Mouse (Mus musculus): ENCODE measurements at regions not wholly inside any gene's neighbourhood (a gene's known extent, or its start where the extent isn't known, plus 50 kb on each side); places are given as distances from the start of the nearest gene placed in this dataset.
"Not testable (repeated sequence)": the region's sequence is repeated elsewhere in the genome, so short reads cannot be mapped to it uniquely, and the experiment has no call there.

DNA sequence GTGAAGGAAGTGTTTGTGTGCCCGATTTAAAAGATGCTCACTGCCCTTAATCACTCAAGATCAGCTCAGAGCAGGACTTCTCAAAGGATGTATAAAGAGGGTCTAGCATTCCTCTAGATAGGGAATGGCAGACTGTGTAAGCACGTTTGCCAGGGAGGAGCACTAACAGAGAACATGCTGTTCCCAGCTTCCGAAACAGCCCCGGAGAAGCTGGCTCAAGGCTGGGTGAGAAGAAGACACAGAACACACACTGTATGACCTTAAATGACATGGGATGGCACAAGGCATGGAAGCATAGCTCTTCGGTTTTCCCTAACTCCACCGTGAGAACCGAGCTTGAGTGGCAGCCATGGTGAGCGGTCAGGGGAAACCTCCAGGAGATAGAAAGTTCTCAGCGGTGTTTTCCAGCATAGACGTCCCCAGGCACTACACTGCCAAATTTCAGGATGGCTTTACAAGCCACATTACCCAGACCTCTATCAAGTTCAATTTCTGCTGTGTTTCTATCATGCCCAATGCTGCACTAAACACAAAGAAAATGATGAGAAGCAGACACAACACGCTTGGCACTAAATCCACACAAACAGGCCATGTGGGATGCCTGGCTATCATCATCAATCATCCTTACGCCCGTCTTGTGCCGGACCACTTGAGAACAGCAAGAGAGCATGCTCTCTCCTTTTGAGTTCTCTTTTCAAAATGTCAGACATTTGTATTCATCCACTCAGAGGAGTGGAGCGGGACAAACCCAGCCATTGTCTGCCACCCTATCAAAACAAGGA lies 172.0 kb upstream of the Six2 start:
- H3K79me2 ChIP-seq (ENCODE audit: control insufficient read depth, insufficient read depth, low read length), result no peaks in the 10 kb centered on the region

DNA sequence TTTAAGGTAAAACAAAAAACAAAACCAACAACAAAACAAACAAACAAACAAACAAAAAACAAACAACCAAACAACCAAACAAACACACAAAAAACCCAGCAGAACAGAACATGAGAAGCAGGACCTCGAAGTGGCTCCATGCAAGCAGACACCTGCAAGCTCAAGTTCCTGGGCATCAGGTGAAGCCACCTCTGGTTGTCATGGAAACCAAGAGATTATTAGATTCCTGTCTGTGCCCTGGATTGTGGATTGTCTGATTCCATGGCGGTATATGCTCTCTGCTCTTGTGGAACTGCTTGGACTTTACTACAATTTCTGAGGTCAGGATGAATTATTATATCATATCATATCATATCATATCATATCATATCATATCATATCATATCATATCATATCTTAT lies 170.4 kb upstream of the Six2 start:
- H3K36me3 ChIP-seq (ENCODE audit: control insufficient read depth, insufficient read depth, low read length), result no peaks in the 10 kb centered on the region
- DNase-seq (ENCODE audit: extremely low read depth, low read depth, low spot score), result no peak
- WGBS, result 77% methylated on average over 2 of the region's 2 CpGs
- H3K27ac ChIP-seq (replicated peaks; ENCODE audit: insufficient read depth, low read depth, low read length), result no peak overlapping the region
- no peaks in the 10 kb centered on the region; the same call in 1 of the 2 replicates for H3K27me3 ChIP-seq (ENCODE audit: control insufficient read depth, insufficient read depth, low read length)
- H3K79me2 ChIP-seq (ENCODE audit: control insufficient read depth, insufficient read depth, low read length), result no peaks in the 10 kb centered on the region
- H3K9ac ChIP-seq (ENCODE audit: low read depth, low read length), result no peak overlapping the region
- H3K4me3 ChIP-seq (ENCODE audit: insufficient read depth, low read depth, low read length), result no peak overlapping the region
- TF ChIP-seq CTCF (IDR thresholded peaks at IDR 0.05; ENCODE audit: low read depth, low read length) (no peak), POLR2A (IDR thresholded peaks at IDR 0.05; ENCODE audit: extremely low read depth, insufficient read depth, low read length) (no peak)
- H3K4me1 ChIP-seq (ENCODE audit: control insufficient read depth, insufficient read depth, low read length), result no peaks in the 10 kb centered on the region

More for the DNA sequence above, 172.0 kb upstream of the Six2 start:
- Histone ChIP-seq H3K36me3 (ENCODE audit: control insufficient read depth, insufficient read depth, low read length) (no peaks in the 10 kb centered on the region), H3K4me3 (ENCODE audit: insufficient read depth, low read depth, low read length) (no peak overlapping the region), H3K9ac (ENCODE audit: low read depth, low read length) (no peak overlapping the region), H3K27ac (replicated peaks; ENCODE audit: insufficient read depth, low read depth, low read length) (no peak overlapping the region), H3K4me1 (ENCODE audit: control insufficient read depth, insufficient read depth, low read length) (no peaks in the 10 kb centered on the region), H3K27me3 (ENCODE audit: control insufficient read depth, insufficient read depth, low read length) (no peaks in the 10 kb centered on the region; the same call in 1 of the 2 replicates)
- TF ChIP-seq POLR2A (IDR thresholded peaks at IDR 0.05; ENCODE audit: extremely low read depth, insufficient read depth, low read length) (no peak), CTCF (IDR thresholded peaks at IDR 0.05; ENCODE audit: low read depth, low read length) (no peak)
- WGBS, result 85% methylated on average over 15 of the region's 15 CpGs
- DNase-seq (ENCODE audit: extremely low read depth, low read depth, low spot score), result no peak

GRCm38 (mm10) chr17:85857705-85858472 lies 169.8 kb upstream of the Six2 start:
- WGBS, result 40% methylated on average over 22 of the region's 22 CpGs
- H3K79me2 ChIP-seq (ENCODE audit: control insufficient read depth, insufficient read depth, low read length), result no peaks in the 10 kb centered on the region
- H3K4me3 ChIP-seq (ENCODE audit: insufficient read depth, low read depth, low read length), result no peak overlapping the region

GRCm38 (mm10) chr17:85856894-85857293 lies 168.8 kb upstream of the Six2 start:
- H3K79me2 ChIP-seq (ENCODE audit: control insufficient read depth, insufficient read depth, low read length); H3K36me3 ChIP-seq (ENCODE audit: control insufficient read depth, insufficient read depth, low read length); DNase-seq (ENCODE audit: extremely low read depth, low read depth, low spot score); H3K4me3 ChIP-seq (ENCODE audit: insufficient read depth, low read depth, low read length); H3K9ac ChIP-seq (ENCODE audit: low read depth, low read length); H3K4me1 ChIP-seq (ENCODE audit: control insufficient read depth, insufficient read depth, low read length); H3K27ac ChIP-seq (replicated peaks; ENCODE audit: insufficient read depth, low read depth, low read length); H3K27me3 ChIP-seq (ENCODE audit: control insufficient read depth, insufficient read depth, low read length): not testable (repeated sequence)
- 70% methylated on average over 4 of the region's 5 CpGs for WGBS

More at GRCm38 (mm10) chr17:85857705-85858472, 169.8 kb upstream of the Six2 start:
- H3K4me1 ChIP-seq (ENCODE audit: control insufficient read depth, insufficient read depth, low read length), result no peaks in the 10 kb centered on the region
- no peak overlapping the region for H3K27ac ChIP-seq (replicated peaks; ENCODE audit: insufficient read depth, low read depth, low read length)
- H3K27me3 ChIP-seq (ENCODE audit: control insufficient read depth, insufficient read depth, low read length), result no peaks in the 10 kb centered on the region; the same call in 1 of the 2 replicates
- peak; percentile 19 for DNase-seq (ENCODE audit: extremely low read depth, low read depth, low spot score)
- no peaks in the 10 kb centered on the region for H3K36me3 ChIP-seq (ENCODE audit: control insufficient read depth, insufficient read depth, low read length)
- no peak overlapping the region for H3K9ac ChIP-seq (ENCODE audit: low read depth, low read length)
- TF ChIP-seq CTCF (IDR thresholded peaks at IDR 0.05; ENCODE audit: low read depth, low read length) (no peak), POLR2A (IDR thresholded peaks at IDR 0.05; ENCODE audit: extremely low read depth, insufficient read depth, low read length) (no peak)

GRCm38 (mm10) chr17:85853156-85853555 lies 165.1 kb upstream of the Six2 start:
- 31% methylated on average over 5 of the region's 5 CpGs for WGBS
- peak; percentile 41 for DNase-seq (ENCODE audit: extremely low read depth, low read depth, low spot score)

More at GRCm38 (mm10) chr17:85853156-85853555, 165.1 kb upstream of the Six2 start:
- no peak for TF ChIP-seq CTCF (IDR thresholded peaks at IDR 0.05; ENCODE audit: low read depth, low read length)
- no peak for TF ChIP-seq POLR2A (IDR thresholded peaks at IDR 0.05; ENCODE audit: extremely low read depth, insufficient read depth, low read length)
- Histone ChIP-seq H3K27me3 (ENCODE audit: control insufficient read depth, insufficient read depth, low read length) (no peaks in the 10 kb centered on the region; the same call in 1 of the 2 replicates), H3K9ac (ENCODE audit: low read depth, low read length) (no peak overlapping the region), H3K4me1 (ENCODE audit: control insufficient read depth, insufficient read depth, low read length) (no peaks in the 10 kb centered on the region), H3K79me2 (ENCODE audit: control insufficient read depth, insufficient read depth, low read length) (no peaks in the 10 kb centered on the region), H3K27ac (replicated peaks; ENCODE audit: insufficient read depth, low read depth, low read length) (no peak overlapping the region), H3K36me3 (ENCODE audit: control insufficient read depth, insufficient read depth, low read length) (no peaks in the 10 kb centered on the region), H3K4me3 (ENCODE audit: insufficient read depth, low read depth, low read length) (no peak overlapping the region)

Data from liver, adult 2 months (tissue).